Mouse (Mus musculus) intestine, embryonic 14.5 days (tissue): ENCODE measurements around the gene Diras2. TPM values are rescaled to one million over a fixed set of nuclear protein-coding genes. Genes with fewer than 3 reads are reported as not detected.

ENCODE experiments used
- ATAC-seq: fragments of 200-750 bp; cut with Nextera tagmentation; replicated peaks from 2 replicates; pipeline ENCODE4 v1.8.0; 2017; ENCODE audit warnings: low read depth, moderate number of reproducible peaks, moderate TSS enrichment, moderate library complexity; ENCODE audit not compliant: low FRiP score, low TSS enrichment
- DNase-seq: peaks from one replicate; pipeline ENCODE4 v3.0.0-alpha.2; 2018; ENCODE audit warnings: low spot score
- H3K27ac ChIP-seq: fragments of 300-500 bp; sonication (generic); 2 replicates; pipeline ENCODE4 v1.5.1; 2014; ENCODE audit warnings: low read depth, mild to moderate bottlenecking, control low read depth
- H3K27me3 ChIP-seq: fragments of 300-500 bp; sonication (generic); replicated peaks from 2 replicates; pipeline ENCODE4 v1.6.1; 2014; ENCODE audit warnings: low read length, control low read depth; ENCODE audit not compliant: control insufficient read depth, insufficient read depth
- H3K36me3 ChIP-seq: fragments of 300-500 bp; sonication (generic); 2 replicates; pipeline ENCODE4 v1.6.1; 2014; ENCODE audit warnings: low read length, control low read depth; ENCODE audit not compliant: control insufficient read depth, insufficient read depth
- H3K4me1 ChIP-seq: fragments of 300-500 bp; sonication (generic); replicated peaks from 2 replicates; pipeline ENCODE4 v1.6.1; 2014; ENCODE audit warnings: low read length, control low read depth, mixed read lengths; ENCODE audit not compliant: control insufficient read depth, insufficient read depth
- H3K4me2 ChIP-seq: fragments of 300-500 bp; sonication (generic); 2 replicates; pipeline ENCODE4 v1.6.1; 2014; ENCODE audit warnings: low read length
- H3K4me3 ChIP-seq: fragments of 300-500 bp; sonication (generic); 2 replicates; pipeline ENCODE4 v1.5.1; 2014; ENCODE audit warnings: low read depth, low read length, control low read depth, mixed read lengths
- H3K9ac ChIP-seq: fragments of 300-500 bp; sonication (generic); 2 replicates; pipeline ENCODE4 v1.6.1; 2014; ENCODE audit warnings: mild to moderate bottlenecking, low read length
- H3K9me3 ChIP-seq: fragments of 300-500 bp; sonication (generic); 2 replicates; pipeline ENCODE4 v1.6.1; 2016; ENCODE audit warnings: low read length, control low read depth; ENCODE audit not compliant: control insufficient read depth
- WGBS: fragments of 180-500 bp; shearing (Covaris S2); extraction: QIAGEN DNeasy Blood & Tissue Kit; methylation state at CpG from one replicate; pipeline ENCODE4 v1.1.7; 2014; 5-methylcytosine and 5-hydroxymethylcytosine counted together
- polyA plus RNA-seq: library from polyadenylated mRNA; unstranded; fragments of >200 nt; fragmentation: Nextera tagmentation; extraction: Ambion mirVana; gene quantifications from 2 replicates; pipeline ENCODE4 v1.2.1, GENCODE M21; 2014

Gene Diras2
- polyA plus RNA-seq, 1 experiment from 2014 or later, result 0.58 TPM

DNA sequence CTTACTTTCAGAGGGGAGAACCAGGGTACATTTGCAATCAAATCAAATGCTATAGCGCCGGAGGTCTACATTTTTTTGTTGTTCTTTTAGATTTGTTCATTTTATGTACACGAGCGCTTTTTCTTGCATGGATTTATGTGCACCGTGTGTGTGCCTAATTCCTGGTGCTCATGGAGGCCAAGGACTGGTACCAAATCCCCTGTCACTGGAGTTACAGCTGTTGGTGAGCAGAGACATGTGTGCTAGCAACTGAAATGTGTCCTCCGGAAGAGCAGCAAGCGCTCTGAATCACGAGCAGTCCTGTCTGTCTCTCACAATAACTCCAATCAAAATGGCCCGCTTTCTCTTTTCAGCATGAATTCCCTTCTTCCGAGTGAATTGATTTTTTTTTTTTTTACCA is 55.8 kb downstream of the Diras2 start:
- H3K36me3 ChIP-seq, result no peaks in the 10 kb centered on the region
- whole genome bisulfite sequencing, result 86% methylated on average over 10 of the region's 10 CpGs
- H3K4me1 ChIP-seq, result no peaks in the 10 kb centered on the region
- no peaks in the 10 kb centered on the region for H3K27me3 ChIP-seq
- DNase-seq (no peak), ATAC-seq (no peak)
- H3K4me3 ChIP-seq, result no peak overlapping the region
- H3K9ac ChIP-seq, result no peak overlapping the region
- no peaks in the 10 kb centered on the region for H3K9me3 ChIP-seq
- no peak overlapping the region for H3K4me2 ChIP-seq
- no peak overlapping the region for H3K27ac ChIP-seq

- H3K36me3 ChIP-seq, result no peaks in the 10 kb centered on the region
- no peak overlapping the region for H3K9ac ChIP-seq
- ATAC-seq, result no peak
- H3K9me3 ChIP-seq, result no peaks in the 10 kb centered on the region
- H3K27me3 ChIP-seq, result no peaks in the 10 kb centered on the region
- no peak for DNase-seq
- no peak overlapping the region for H3K4me3 ChIP-seq
- no peaks in the 10 kb centered on the region for H3K4me1 ChIP-seq
- no peak overlapping the region for H3K27ac ChIP-seq
- WGBS, result 76% methylated on average over 3 of the region's 3 CpGs
- no peak overlapping the region for H3K4me2 ChIP-seq
Observed at GRCm38 (mm10) chr13:52474807-52475206, 56.3 kb downstream of the Diras2 start.

DNA sequence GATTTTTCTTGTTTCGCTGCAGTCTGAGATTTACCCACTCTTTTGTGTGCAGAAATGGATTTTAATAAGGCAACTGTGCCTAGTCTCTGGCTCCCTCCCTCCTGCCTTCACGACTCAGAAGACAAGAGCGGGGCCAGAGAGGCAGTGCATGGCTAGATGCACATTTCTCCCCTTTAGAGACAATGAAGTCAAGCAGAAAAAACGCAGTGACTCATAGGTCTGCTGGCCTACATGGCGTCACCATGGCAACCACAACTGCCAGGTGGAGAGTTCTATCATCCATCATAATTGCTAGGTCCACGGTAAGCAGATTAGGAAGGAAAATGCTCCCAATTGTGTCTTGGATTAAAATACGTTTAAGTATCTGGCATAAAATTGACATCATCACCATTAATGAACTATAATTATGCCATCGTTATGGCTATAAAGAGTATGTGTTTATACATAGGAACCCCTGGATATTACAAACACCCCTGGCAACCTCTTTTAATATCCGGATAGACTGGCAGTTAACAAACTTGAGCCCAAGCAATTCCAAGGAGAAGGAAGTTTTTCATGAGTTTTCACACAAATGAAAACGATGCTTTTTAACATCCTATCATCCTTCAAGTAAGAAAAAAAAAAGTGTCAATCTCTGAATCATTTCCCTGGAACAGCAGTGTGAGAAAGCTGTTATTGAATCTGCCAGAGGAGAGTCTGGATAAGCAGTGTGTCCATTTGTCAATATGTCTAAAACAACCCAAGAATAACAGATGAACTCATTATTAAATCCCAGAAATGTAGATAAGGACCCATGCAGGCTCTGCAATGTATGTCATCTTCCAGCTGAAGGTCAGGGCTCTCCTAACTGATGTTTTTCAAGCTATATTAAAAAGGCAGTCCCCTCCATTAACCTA is 61.0 kb downstream of the Diras2 start:
- Histone ChIP-seq H3K27me3 (no peaks in the 10 kb centered on the region), H3K9me3 (no peaks in the 10 kb centered on the region), H3K27ac (no peak overlapping the region), H3K4me2 (no peak overlapping the region), H3K4me1 (no peaks in the 10 kb centered on the region), H3K36me3 (no peaks in the 10 kb centered on the region), H3K4me3 (no peak overlapping the region), H3K9ac (no peak overlapping the region)
- ATAC-seq, result no peak
- 49% methylated on average over 10 of the region's 10 CpGs for WGBS
- DNase-seq, result no peak

DNA sequence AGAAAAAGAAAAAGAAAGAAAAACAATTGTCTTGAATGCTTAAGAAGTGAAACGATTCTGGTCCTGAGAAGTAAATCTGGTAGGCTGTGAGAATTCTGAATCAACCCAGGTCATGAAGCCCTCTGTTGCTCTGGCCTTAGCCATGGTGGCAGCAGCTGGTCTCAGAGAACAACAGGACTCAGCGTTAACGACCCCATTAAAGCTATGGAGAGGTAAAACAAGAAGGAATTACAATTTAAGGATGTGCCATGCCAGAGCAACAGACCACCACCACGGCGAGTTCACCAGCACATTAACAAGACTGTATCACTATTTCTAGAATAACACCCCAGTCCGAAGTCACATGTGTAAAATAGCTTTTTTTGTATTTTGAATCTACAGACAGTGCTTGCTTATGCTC is 65.9 kb downstream of the Diras2 start:
- ATAC-seq (no peak), DNase-seq (no peak)
- Histone ChIP-seq H3K4me3 (no peak overlapping the region), H3K36me3 (no peaks in the 10 kb centered on the region), H3K27ac (no peak overlapping the region), H3K4me2 (no peak overlapping the region), H3K27me3 (no peaks in the 10 kb centered on the region), H3K9ac (no peak overlapping the region), H3K9me3 (no peaks in the 10 kb centered on the region), H3K4me1 (no peaks in the 10 kb centered on the region)
- WGBS, result 76% methylated on average over 6 of the region's 6 CpGs

- Histone ChIP-seq H3K4me1 (peaks cover 4% of the 10 kb centered on the region; the same call in 1 of the 2 replicates), H3K27me3 (no peaks in the 10 kb centered on the region), H3K9ac (no peak overlapping the region), H3K27ac (no peak overlapping the region), H3K9me3 (no peaks in the 10 kb centered on the region), H3K4me3 (no peak overlapping the region), H3K36me3 (no peaks in the 10 kb centered on the region), H3K4me2 (no peak overlapping the region)
- WGBS, result 71% methylated on average over 7 of the region's 7 CpGs
- ATAC-seq (no peak), DNase-seq (no peak)
Observed at GRCm38 (mm10) chr13:52459982-52460381, 71.1 kb downstream of the Diras2 start.

- no peak for DNase-seq
Observed at GRCm38 (mm10) chr13:52457889-52458324, 73.2 kb downstream of the Diras2 start.

DNA sequence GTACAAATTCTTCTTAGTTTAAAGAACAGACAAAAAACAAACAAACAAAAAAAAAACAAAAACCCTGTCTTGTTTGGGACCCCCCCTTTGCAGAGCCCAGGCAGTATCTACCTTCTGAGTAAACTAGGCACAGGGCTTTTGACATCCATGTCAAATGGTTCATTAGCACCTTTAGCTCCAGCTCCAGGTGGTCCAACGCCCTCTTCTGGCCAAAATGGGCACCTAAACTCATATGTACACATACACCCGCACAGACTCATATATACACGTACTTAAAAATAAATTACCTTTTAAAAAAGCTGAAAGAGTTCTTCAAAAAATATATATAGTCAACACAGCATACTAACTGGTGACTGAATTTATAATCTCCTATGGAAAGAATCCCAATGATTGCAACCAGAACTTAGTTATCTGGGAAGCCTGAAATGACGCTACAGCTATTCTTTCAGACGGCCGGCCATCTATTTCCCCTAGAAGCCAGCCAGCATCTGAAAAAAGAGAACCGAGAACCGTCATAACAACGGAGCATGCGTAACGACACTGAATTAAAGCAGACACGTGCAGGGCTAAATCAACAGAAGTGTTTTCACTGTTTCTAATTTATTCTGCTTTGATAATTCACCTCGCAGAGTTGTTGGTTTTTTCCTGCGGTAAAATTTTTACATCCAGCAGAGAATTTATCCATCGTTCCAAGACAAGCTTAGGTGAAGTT is 73.7 kb downstream of the Diras2 start:
- Histone ChIP-seq H3K27ac (no peak overlapping the region), H3K4me3 (no peak overlapping the region), H3K36me3 (no peaks in the 10 kb centered on the region), H3K4me1 (peaks cover 4% of the 10 kb centered on the region; the same call in 1 of the 2 replicates), H3K27me3 (no peaks in the 10 kb centered on the region), H3K4me2 (no peak overlapping the region), H3K9me3 (no peaks in the 10 kb centered on the region), H3K9ac (no peak overlapping the region)
- DNase-seq (no peak), ATAC-seq (no peak)
- WGBS, result 77% methylated on average over 15 of the region's 15 CpGs

More at GRCm38 (mm10) chr13:52457889-52458324, 73.2 kb downstream of the Diras2 start:
- ATAC-seq, result no peak
- Histone ChIP-seq H3K27ac (no peak overlapping the region), H3K9me3 (no peaks in the 10 kb centered on the region), H3K27me3 (no peaks in the 10 kb centered on the region), H3K4me3 (no peak overlapping the region), H3K9ac (no peak overlapping the region), H3K4me1 (peaks cover 4% of the 10 kb centered on the region; the same call in 1 of the 2 replicates), H3K36me3 (no peaks in the 10 kb centered on the region), H3K4me2 (no peak overlapping the region)
- 79% methylated on average over 11 of the region's 11 CpGs for WGBS

DNA sequence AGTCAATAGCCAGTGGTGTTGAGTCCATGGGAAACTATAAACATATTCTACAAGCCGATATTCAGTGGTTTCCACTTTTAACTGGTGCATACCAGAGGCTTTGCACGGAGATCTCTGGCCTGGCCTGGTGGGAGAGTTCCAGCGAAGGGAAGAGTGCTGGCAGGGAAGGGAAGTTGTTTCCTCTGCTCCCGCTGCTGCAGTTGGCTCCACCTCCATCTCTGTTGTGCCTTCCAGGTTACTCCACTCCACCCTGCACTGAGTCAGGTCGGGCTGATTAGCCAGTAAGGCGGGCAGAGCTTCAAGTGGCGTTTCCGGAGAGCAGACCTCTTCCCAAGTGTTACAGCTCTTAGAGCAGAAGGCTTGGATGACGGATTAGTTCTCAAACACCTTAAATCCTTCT is 75.8 kb downstream of the Diras2 start:
- 25% methylated on average over 9 of the region's 9 CpGs for WGBS
- DNase-seq, result no peak
- Histone ChIP-seq H3K9me3 (no peaks in the 10 kb centered on the region), H3K9ac (no peak overlapping the region), H3K4me1 (peaks cover 4% of the 10 kb centered on the region; the same call in 1 of the 2 replicates), H3K4me2 (no peak overlapping the region), H3K4me3 (no peak overlapping the region), H3K27me3 (no peaks in the 10 kb centered on the region), H3K36me3 (no peaks in the 10 kb centered on the region), H3K27ac (no peak overlapping the region)
- ATAC-seq, result no peak
